Mouse (Mus musculus): Measurements from ENCODE around the gene Fam92b.

DNA sequence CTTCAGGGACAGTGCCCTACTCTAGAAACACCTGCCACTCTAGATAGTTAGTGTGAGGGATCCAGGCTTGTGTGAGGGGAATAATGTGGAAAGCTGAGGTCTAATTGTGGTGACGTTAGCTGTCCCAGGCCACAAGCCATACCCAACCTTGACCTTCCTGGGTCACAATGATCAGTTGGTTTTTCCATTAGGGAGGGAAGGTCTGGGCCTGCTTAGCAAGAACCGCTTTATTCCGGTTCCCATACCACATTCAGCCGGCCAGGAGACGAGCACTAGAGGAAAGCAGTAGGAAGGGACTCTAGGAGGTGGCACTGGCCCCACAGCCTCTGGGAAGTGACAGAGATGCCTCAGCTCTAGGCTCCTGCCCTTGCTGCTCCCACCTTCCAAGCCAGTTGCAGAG is 13.2 kb downstream of the Fam92b start:
- TF ChIP-seq CTCF (IDR thresholded peaks at IDR 0.05; ENCODE audit: insufficient read depth, low read length) = no peak
- no peak for TF ChIP-seq POLR2A (IDR thresholded peaks at IDR 0.05; ENCODE audit: borderline replicate concordance, extremely low read depth, low read depth, low read length)

Data from lung, adult 2 months (tissue).